Mouse (Mus musculus) intestine, embryonic 16.5 days (tissue): ENCODE results near the gene Clta. TPM values are rescaled to one million over a fixed set of nuclear protein-coding genes. Genes with fewer than 3 reads are reported as not detected.
"Not testable (repeated sequence)": the region's sequence is repeated elsewhere in the genome, so short reads cannot be mapped to it uniquely, and the experiment has no call there.

Experiments used
- ATAC-seq: fragments of 200-750 bp; cut with Nextera tagmentation; 2 replicates; pipeline ENCODE4 v1.8.0; 2017; ENCODE audit warnings: moderate TSS enrichment, moderate library complexity
- H3K27ac ChIP-seq: fragments of 300-500 bp; sonication (generic); 2 replicates; pipeline ENCODE4 v1.5.1; 2014; ENCODE audit warnings: mild to moderate bottlenecking, low read length
- H3K27me3 ChIP-seq: fragments of 300-500 bp; sonication (generic); replicated peaks from 2 replicates; pipeline ENCODE4 v1.6.1; 2014; ENCODE audit warnings: low read length, control low read depth, mixed read lengths; ENCODE audit not compliant: control insufficient read depth, insufficient read depth
- H3K36me3 ChIP-seq: fragments of 300-500 bp; sonication (generic); 2 replicates; pipeline ENCODE4 v1.6.1; 2014; ENCODE audit warnings: low read length, control low read depth; ENCODE audit not compliant: control insufficient read depth, insufficient read depth
- H3K4me1 ChIP-seq: fragments of 300-500 bp; sonication (generic); 2 replicates; pipeline ENCODE4 v1.6.1; 2014; ENCODE audit warnings: low read length, control low read depth, mixed read lengths; ENCODE audit not compliant: control insufficient read depth, insufficient read depth
- H3K4me2 ChIP-seq: fragments of 300-500 bp; sonication (generic); 2 replicates; pipeline ENCODE4 v1.6.1; 2014; ENCODE audit warnings: low read depth, low read length, control low read depth
- H3K4me3 ChIP-seq: fragments of 300-500 bp; sonication (generic); 2 replicates; pipeline ENCODE4 v1.5.1; 2014; ENCODE audit warnings: mild to moderate bottlenecking, low read length
- H3K9ac ChIP-seq: fragments of 300-500 bp; sonication (generic); 2 replicates; pipeline ENCODE4 v1.6.1; 2014; ENCODE audit warnings: low read depth, low read length
- H3K9me3 ChIP-seq: fragments of 300-500 bp; sonication (generic); 2 replicates; pipeline ENCODE4 v1.6.1; 2016; ENCODE audit warnings: low read length, control low read depth; ENCODE audit not compliant: control insufficient read depth
- WGBS: fragments of 180-500 bp; shearing (Covaris S2); extraction: QIAGEN DNeasy Blood & Tissue Kit; methylation state at CpG from one replicate; pipeline ENCODE4 v1.1.7; 2014; 5-methylcytosine and 5-hydroxymethylcytosine counted together
- polyA plus RNA-seq: library from polyadenylated mRNA; unstranded; fragments of >200 nt; fragmentation: Nextera tagmentation; extraction: Ambion mirVana; gene quantifications from 2 replicates; pipeline ENCODE4 v1.2.1, GENCODE M21; 2015

The Clta gene
- polyA plus RNA-seq, 1 experiment from 2014 or later, result 241 TPM

GRCm38 (mm10) chr4:44029661-44030066 is 25.4 kb downstream of the Clta start:
- no peak overlapping the region for H3K27ac ChIP-seq
- H3K4me3 ChIP-seq, result no peak overlapping the region
- H3K4me1 ChIP-seq, result no peaks in the 10 kb centered on the region
- no peak overlapping the region for H3K9ac ChIP-seq
- no peak for ATAC-seq
- H3K27me3 ChIP-seq, result no peaks in the 10 kb centered on the region
- 86% methylated on average over 15 of the region's 15 CpGs for WGBS
- H3K9me3 ChIP-seq, result no peaks in the 10 kb centered on the region
- peaks cover 17% of the 10 kb centered on the region for H3K36me3 ChIP-seq
- H3K4me2 ChIP-seq, result no peak overlapping the region

- 88% methylated on average over 5 of the region's 5 CpGs for WGBS
- H3K4me3 ChIP-seq, result no peak overlapping the region
- H3K27me3 ChIP-seq, result no peaks in the 10 kb centered on the region
- no peak overlapping the region for H3K4me2 ChIP-seq
- no peak overlapping the region for H3K9ac ChIP-seq
- peaks cover 12% of the 10 kb centered on the region for H3K36me3 ChIP-seq
- H3K27ac ChIP-seq, result no peak overlapping the region
- no peak for ATAC-seq
- H3K9me3 ChIP-seq, result no peaks in the 10 kb centered on the region
- no peaks in the 10 kb centered on the region for H3K4me1 ChIP-seq
Measured at GRCm38 (mm10) chr4:44031521-44031920, 27.3 kb downstream of the Clta start.

- peaks cover 14% of the 10 kb centered on the region for H3K36me3 ChIP-seq
Measured at GRCm38 (mm10) chr4:44036455-44036854, 32.2 kb downstream of the Clta start.

DNA sequence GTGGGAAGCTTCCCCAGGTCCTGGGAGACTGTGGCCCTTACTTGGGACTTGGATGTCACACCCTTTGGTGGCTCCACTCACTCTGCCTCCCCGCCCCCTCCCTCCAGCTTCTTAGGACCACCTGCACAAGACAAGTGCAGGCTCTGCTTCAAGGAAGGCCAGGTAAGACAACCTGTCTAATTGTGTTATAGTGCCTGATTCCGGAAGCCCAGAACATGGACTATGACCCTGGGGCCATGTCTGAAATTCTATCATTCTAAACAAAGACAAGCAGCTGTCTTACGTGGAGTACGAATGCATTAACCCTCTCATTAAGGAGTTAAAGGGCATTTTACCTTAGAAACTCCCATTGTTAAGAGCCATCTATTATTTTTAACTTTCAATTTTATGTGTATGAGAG is 36.5 kb downstream of the Clta start:
- Histone ChIP-seq H3K4me1 (peaks cover 5% of the 10 kb centered on the region; the same call in 1 of the 2 replicates), H3K4me2 (no peak overlapping the region), H3K9me3 (no peaks in the 10 kb centered on the region), H3K27me3 (no peaks in the 10 kb centered on the region), H3K4me3 (no peak overlapping the region), H3K27ac (no peak overlapping the region), H3K9ac (no peak overlapping the region), H3K36me3 (peaks cover 15% of the 10 kb centered on the region)
- ATAC-seq, result peak; percentile 60
- 71% methylated on average over 4 of the region's 4 CpGs for WGBS

More at GRCm38 (mm10) chr4:44036455-44036854, 32.2 kb downstream of the Clta start:
- Histone ChIP-seq H3K4me1 (peaks cover 4% of the 10 kb centered on the region; the same call in 1 of the 2 replicates), H3K4me2 (no peak overlapping the region), H3K9ac (no peak overlapping the region), H3K27ac (peak overlapping the region; percentile 19; the same call in 1 of the 2 replicates), H3K27me3 (no peaks in the 10 kb centered on the region), H3K4me3 (no peak overlapping the region), H3K9me3 (no peaks in the 10 kb centered on the region)
- peak; percentile 59; the same call in 1 of the 2 replicates for ATAC-seq
- 68% methylated on average over 5 of the region's 5 CpGs for WGBS

GRCm38 (mm10) chr4:44042429-44042828 is 38.2 kb downstream of the Clta start:
- no peaks in the 10 kb centered on the region for H3K27me3 ChIP-seq
- H3K4me3 ChIP-seq, result no peak overlapping the region
- ATAC-seq, result peak; percentile 78
- no peak overlapping the region for H3K4me2 ChIP-seq
- WGBS, result 48% methylated on average over 5 of the region's 5 CpGs
- H3K9ac ChIP-seq, result no peak overlapping the region
- peaks cover 15% of the 10 kb centered on the region for H3K36me3 ChIP-seq
- H3K4me1 ChIP-seq, result peaks cover 5% of the 10 kb centered on the region; the same call in 1 of the 2 replicates
- H3K27ac ChIP-seq, result 0 out of 2 replicates have a peak overlapping the region, but pooled peaks have one; percentile 1
- no peaks in the 10 kb centered on the region for H3K9me3 ChIP-seq

DNA sequence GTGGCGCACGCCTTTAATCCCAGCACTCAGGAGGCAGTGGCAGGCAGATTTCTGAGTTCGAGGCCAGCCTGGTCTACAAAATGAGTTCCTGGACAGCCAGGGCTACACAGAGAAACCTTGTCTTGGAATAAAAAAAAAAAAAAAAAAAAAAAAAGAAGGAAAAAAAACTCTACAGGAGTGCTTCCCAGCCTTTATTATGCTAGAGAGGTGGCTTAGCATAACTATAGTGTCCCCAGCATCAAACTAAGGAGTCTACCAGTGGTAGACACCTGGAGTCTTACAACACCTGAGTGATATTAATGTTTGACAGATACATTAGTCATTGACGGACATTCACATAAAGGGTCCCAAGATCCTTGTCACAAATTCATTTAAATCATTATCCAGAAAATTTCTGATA is 38.9 kb downstream of the Clta start:
- not testable (repeated sequence) for H3K4me2 ChIP-seq, ATAC-seq
- WGBS, result 92% methylated on average over 4 of the region's 4 CpGs

DNA sequence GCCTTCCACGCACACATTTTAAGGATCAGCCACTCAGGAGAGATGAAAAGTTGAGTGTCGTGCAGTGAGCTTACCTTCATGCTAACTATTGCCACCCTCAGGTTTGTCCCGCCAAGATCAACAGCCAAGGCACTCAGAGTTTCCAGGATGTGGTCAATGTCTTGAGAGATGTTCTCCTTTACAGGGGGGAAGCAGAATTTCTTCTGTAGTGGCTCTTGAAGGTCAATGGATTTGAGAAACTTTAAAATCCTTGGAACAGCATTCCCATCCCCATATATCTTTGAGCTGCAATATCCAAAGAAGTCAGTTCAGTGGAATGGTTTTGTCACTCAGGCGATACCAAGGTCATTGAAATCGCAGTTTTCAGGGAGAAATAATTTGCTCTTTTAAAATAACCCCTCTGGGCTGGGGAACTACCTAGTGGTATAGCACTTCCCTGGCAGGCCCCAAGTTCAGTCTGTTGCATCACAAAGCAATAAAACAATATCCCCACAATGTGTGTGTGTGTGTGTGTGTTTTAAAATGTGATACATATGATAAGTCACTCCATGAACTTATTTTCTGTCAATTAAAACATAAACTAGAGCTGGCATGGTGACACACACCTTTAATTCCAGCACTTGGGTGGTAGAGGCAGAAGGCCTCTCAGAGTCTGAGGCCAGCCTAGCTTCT is 40.6 kb downstream of the Clta start:
- H3K4me1 ChIP-seq, result peaks cover 5% of the 10 kb centered on the region; the same call in 1 of the 2 replicates
- no peak overlapping the region for H3K27ac ChIP-seq
- no peaks in the 10 kb centered on the region for H3K9me3 ChIP-seq
- H3K27me3 ChIP-seq, result no peaks in the 10 kb centered on the region
- no peak overlapping the region for H3K9ac ChIP-seq
- WGBS, result 91% methylated on average over 5 of the region's 5 CpGs
- H3K36me3 ChIP-seq, result peaks cover 15% of the 10 kb centered on the region
- no peak overlapping the region for H3K4me3 ChIP-seq
- no peak overlapping the region for H3K4me2 ChIP-seq
- ATAC-seq, result no peak; the same call in 1 of the 2 replicates

More for the DNA sequence above, 38.9 kb downstream of the Clta start:
- not testable (repeated sequence) for H3K27ac ChIP-seq, H3K9ac ChIP-seq, H3K9me3 ChIP-seq, H3K4me1 ChIP-seq, H3K4me3 ChIP-seq, H3K27me3 ChIP-seq
- H3K36me3 ChIP-seq, result peaks cover 15% of the 10 kb centered on the region

GRCm38 (mm10) chr4:44046066-44046465 is 41.8 kb downstream of the Clta start:
- 77% methylated on average over 5 of the region's 5 CpGs for WGBS
- Histone ChIP-seq H3K27ac (no peak overlapping the region), H3K4me3 (no peak overlapping the region), H3K27me3 (no peaks in the 10 kb centered on the region), H3K4me2 (no peak overlapping the region), H3K9ac (no peak overlapping the region), H3K36me3 (peaks cover 15% of the 10 kb centered on the region), H3K9me3 (no peaks in the 10 kb centered on the region), H3K4me1 (peaks cover 4% of the 10 kb centered on the region; the same call in 1 of the 2 replicates)
- no peak for ATAC-seq

DNA sequence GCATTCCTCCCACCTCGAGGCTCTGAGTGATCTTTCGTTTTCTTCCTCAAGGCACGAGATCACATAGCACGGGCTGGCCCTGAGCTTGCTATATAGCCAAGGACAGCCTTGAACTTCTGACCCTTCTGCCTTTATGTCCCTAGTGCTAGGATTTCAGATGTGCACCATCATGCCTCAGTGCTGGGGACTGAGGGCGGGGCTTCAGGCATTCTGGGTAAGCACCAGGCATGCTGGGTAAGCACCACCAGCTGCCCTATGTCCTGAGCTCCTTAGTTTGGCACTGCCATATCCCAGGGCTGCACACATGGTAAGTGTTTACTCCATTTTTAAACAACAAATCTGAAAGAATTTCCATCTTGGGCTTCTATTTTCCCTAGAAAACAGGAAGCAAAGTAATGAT is 45.6 kb downstream of the Clta start:
- no peak overlapping the region for H3K4me2 ChIP-seq
- H3K4me1 ChIP-seq, result no peaks in the 10 kb centered on the region
- H3K4me3 ChIP-seq, result no peak overlapping the region
- H3K36me3 ChIP-seq, result 0 out of 2 replicates have a peak, but pooled peaks cover under 1% of the 10 kb centered on the region
- no peak overlapping the region for H3K27ac ChIP-seq
- no peaks in the 10 kb centered on the region for H3K27me3 ChIP-seq
- no peaks in the 10 kb centered on the region for H3K9me3 ChIP-seq
- WGBS, result 82% methylated on average over 5 of the region's 5 CpGs
- no peak overlapping the region for H3K9ac ChIP-seq
- no peak for ATAC-seq
